Mouse (Mus musculus) MEL (cell line): ENCODE data around the gene Exoc6b. TPM values are rescaled to one million over a fixed set of nuclear protein-coding genes. Genes with fewer than 3 reads are reported as not detected.

Source experiments
- DNase-seq: peaks from one replicate; pipeline ENCODE4 v3.0.0; 2011; ENCODE audit warnings: low read depth, low spot score
- H3K27ac ChIP-seq: 2 replicates; pipeline ENCODE4 v1.5.1; 2012; ENCODE audit warnings: low read depth, mild to moderate bottlenecking, control low read depth, low read length, moderate library complexity; ENCODE audit not compliant: control insufficient read depth
- H3K27me3 ChIP-seq, 2 experiments: fragments of 150-350 bp in 1 of 2; sonication (generic) in 1 of 2; 2 replicates each; pipeline ENCODE4 v1.6.1; 2012; ENCODE audit warnings: low read length in 2 of 2, mild to moderate bottlenecking in 2 of 2, improper control_type of control experiment in 1 of 2, moderate library complexity in 1 of 2; ENCODE audit not compliant: insufficient read depth in 2 of 2, control insufficient read depth in 1 of 2
- H3K36me3 ChIP-seq, 2 experiments: 2 replicates each; pipeline ENCODE4 v1.6.1; 2012 to 2014; ENCODE audit warnings: low read length in 2 of 2, improper control_type of control experiment in 1 of 2, inconsistent platforms in 1 of 2, mild to moderate bottlenecking in 1 of 2; ENCODE audit not compliant: insufficient read depth in 2 of 2, control insufficient read depth in 1 of 2
- H3K4me1 ChIP-seq, 2 experiments: fragments of 150-350 bp in 1 of 2; sonication (generic) in 1 of 2; 2 replicates each; pipeline ENCODE4 v1.6.1; 2012; ENCODE audit warnings: low read length in 2 of 2, improper control_type of control experiment in 1 of 2, mild to moderate bottlenecking in 1 of 2; ENCODE audit not compliant: insufficient read depth in 2 of 2, control insufficient read depth in 1 of 2
- H3K4me3 ChIP-seq, 2 experiments: fragments of 150-350 bp in 1 of 2; sonication (generic) in 1 of 2; 2 replicates each; pipeline ENCODE4 v1.5.1; 2012; ENCODE audit warnings: low read depth in 2 of 2, low read length in 2 of 2, mild to moderate bottlenecking in 2 of 2, moderate library complexity in 2 of 2, control low read depth in 1 of 2, improper control_type of control experiment in 1 of 2; ENCODE audit not compliant: control insufficient read depth in 1 of 2, insufficient read depth in 1 of 2
- H3K79me2 ChIP-seq: 2 replicates; pipeline ENCODE4 v1.6.1; 2012; ENCODE audit warnings: mild to moderate bottlenecking, low read length, moderate library complexity; ENCODE audit not compliant: control insufficient read depth, poor library complexity, insufficient read depth
- H3K9ac ChIP-seq: 2 replicates; pipeline ENCODE4 v1.6.1; 2012; ENCODE audit warnings: low read depth, mild to moderate bottlenecking, control low read depth, low read length, moderate library complexity; ENCODE audit not compliant: control insufficient read depth, poor library complexity, severe bottlenecking
- H3K9me3 ChIP-seq: fragments of 150-350 bp; sonication (generic); replicated peaks from 2 replicates; pipeline ENCODE4 v1.6.1; 2012; ENCODE audit warnings: mild to moderate bottlenecking, low read length, improper control_type of control experiment, moderate library complexity; ENCODE audit not compliant: insufficient read depth
- CTCF ChIP-seq, 3 experiments: IDR thresholded peaks in 2 of 3; conservative IDR thresholded peaks in 1 of 3; 2 replicates each; pipeline ENCODE4 v1.5.1; 2011 to 2012; ENCODE audit warnings: low read length in 3 of 3, low read depth in 2 of 3, mild to moderate bottlenecking in 2 of 3, improper control_type of control experiment in 1 of 3, inconsistent platforms in 1 of 3, mixed read lengths in 1 of 3, moderate library complexity in 1 of 3; ENCODE audit not compliant: control insufficient read depth in 1 of 3, insufficient read depth in 1 of 3, poor library complexity in 1 of 3, severe bottlenecking in 1 of 3
- E2F4 ChIP-seq: IDR thresholded peaks from 2 replicates; pipeline ENCODE4 v1.6.1; 2011; ENCODE audit warnings: low read depth, low read length, improper control_type of control experiment, borderline replicate concordance
- GABPA ChIP-seq: IDR thresholded peaks from 2 replicates; pipeline ENCODE4 v1.6.1; 2012; ENCODE audit warnings: low read depth, mild to moderate bottlenecking, inconsistent platforms, low read length, improper control_type of control experiment, moderate library complexity
- GATA1 ChIP-seq: IDR thresholded peaks from 2 replicates; pipeline ENCODE4 v1.6.1; 2011; ENCODE audit warnings: low read depth, low read length, improper control_type of control experiment
- HCFC1 ChIP-seq: IDR thresholded peaks from 2 replicates; pipeline ENCODE4 v1.6.1; 2012; ENCODE audit warnings: low read depth, mild to moderate bottlenecking, inconsistent platforms, low read length, improper control_type of control experiment, moderate library complexity
- JUND ChIP-seq: IDR thresholded peaks from 2 replicates; pipeline ENCODE4 v1.6.1; 2011; ENCODE audit warnings: low read depth, mild to moderate bottlenecking, improper control_type of control experiment, low read length
- KAT2A ChIP-seq: conservative IDR thresholded peaks from 2 replicates; pipeline ENCODE4 v1.6.1; 2012; ENCODE audit warnings: low read depth, low read length, improper control_type of control experiment, inconsistent platforms
- MAFK ChIP-seq: IDR thresholded peaks from 2 replicates; pipeline ENCODE4 v1.6.1; 2011; ENCODE audit warnings: low read depth, mild to moderate bottlenecking, low read length, improper control_type of control experiment, borderline replicate concordance
- MAX ChIP-seq: IDR thresholded peaks from 2 replicates; pipeline ENCODE4 v1.6.1; 2011; ENCODE audit warnings: low read length, improper control_type of control experiment
- MEF2A ChIP-seq: IDR thresholded peaks from 2 replicates; pipeline ENCODE4 v1.6.1; 2014; ENCODE audit warnings: low read depth, mild to moderate bottlenecking, inconsistent platforms, low read length, improper control_type of control experiment; ENCODE audit not compliant: poor library complexity, insufficient replicate concordance, severe bottlenecking; ENCODE audit errors: extremely low read depth
- MXI1 ChIP-seq: IDR thresholded peaks from 2 replicates; pipeline ENCODE4 v1.6.1; 2011; ENCODE audit warnings: mild to moderate bottlenecking, low read depth, low read length, improper control_type of control experiment
- SMC3 ChIP-seq: IDR thresholded peaks from 2 replicates; pipeline ENCODE4 v1.6.1; 2011; ENCODE audit warnings: low read depth, low read length, improper control_type of control experiment
- TAL1 ChIP-seq: IDR thresholded peaks from 2 replicates; pipeline ENCODE4 v1.6.1; 2012; ENCODE audit warnings: mild to moderate bottlenecking, inconsistent platforms, low read length, moderate library complexity, mixed read lengths
- TCF12 ChIP-seq: IDR thresholded peaks from 2 replicates; pipeline ENCODE4 v1.6.1; 2014; ENCODE audit warnings: low read depth, mild to moderate bottlenecking, inconsistent platforms, low read length, improper control_type of control experiment, moderate library complexity
- USF1 ChIP-seq: IDR thresholded peaks from 2 replicates; pipeline ENCODE4 v1.6.1; 2014; ENCODE audit warnings: low read depth, mild to moderate bottlenecking, inconsistent platforms, low read length, improper control_type of control experiment, moderate library complexity
- ZNF384 ChIP-seq: IDR thresholded peaks from 2 replicates; pipeline ENCODE4 v1.6.1; 2012; ENCODE audit warnings: low read depth, mild to moderate bottlenecking, inconsistent platforms, low read length, improper control_type of control experiment
- polyA plus RNA-seq, 2 experiments: library from polyadenylated mRNA; stranded (reverse) in 1 of 2; unstranded in 1 of 2; fragments of >175 nt in 1 of 2; fragments of >200 nt in 1 of 2; gene quantifications; 2 replicates each; pipeline versions ENCODE4 v1.2.1 to v1.2.4; 2012; ENCODE audit warnings: low replicate concordance in 2 of 2, low read depth in 1 of 2; ENCODE audit not compliant: insufficient read length in 2 of 2, insufficient read depth in 1 of 2, missing spikeins in 1 of 2
- total RNA-seq: library from RNA; depleted of rRNA; stranded (reverse); fragments of 300-350 nt; gene quantifications from 2 replicates; pipeline ENCODE4 v1.2.3, GENCODE M21; 2012

Exoc6b gene
- total and polyA plus RNA-seq, 3 experiments, result 3.4 to 6.5 TPM; not detected in 1

GRCm38 (mm10) chr6:84963044-84963443 lies 106.3 kb downstream of the Exoc6b start:
- H3K9me3 ChIP-seq, result no peaks in the 10 kb centered on the region
- no peak overlapping the region for H3K4me3 ChIP-seq
- H3K9ac ChIP-seq, result no peak overlapping the region
- H3K36me3 ChIP-seq, result peaks cover 0 to 4% of the 10 kb centered on the region in 2 experiments; a peak in 2 of 4 replicates
- no peaks in the 10 kb centered on the region for H3K27me3 ChIP-seq
- no peaks in the 10 kb centered on the region for H3K4me1 ChIP-seq
- H3K79me2 ChIP-seq, result no peaks in the 10 kb centered on the region
- no peak for TF ChIP-seq KAT2A
- TF ChIP-seq GATA1, result no peak
- TF ChIP-seq SMC3, result no peak
- TF ChIP-seq MXI1, result no peak
- TF ChIP-seq TCF12, result no peak
- TF ChIP-seq ZNF384, result no peak
- TF ChIP-seq HCFC1, result no peak
- TF ChIP-seq E2F4, result no peak
- TF ChIP-seq MAFK, result no peak
- TF ChIP-seq CTCF (IDR thresholded peaks at IDR 0.05 in 2 of 3, conservative IDR thresholded peaks at IDR 0.05 in 1 of 3; ENCODE audit: control insufficient read depth in 1 of 3, insufficient read depth in 1 of 3, low read depth in 2 of 3, low read length in 3 of 3, poor library complexity in 1 of 3, severe bottlenecking in 1 of 3), result no peak
- TF ChIP-seq GABPA, result no peak
- TF ChIP-seq MEF2A, result no peak
- no peak overlapping the region for H3K27ac ChIP-seq
- DNase-seq, result no peak

- no peaks in the 10 kb centered on the region for H3K27me3 ChIP-seq
- no peaks in the 10 kb centered on the region for H3K9me3 ChIP-seq
- no peak overlapping the region for H3K4me3 ChIP-seq
- H3K4me1 ChIP-seq, result peaks cover 0 to under 1% of the 10 kb centered on the region in 2 experiments; a peak in 1 of 4 replicates
- TF ChIP-seq HCFC1, result no peak
- TF ChIP-seq, all 39 proteins: peak for 0
- Histone ChIP-seq H3K27ac (no peak overlapping the region), H3K79me2 (no peaks in the 10 kb centered on the region), H3K36me3 (peaks cover 0 to 4% of the 10 kb centered on the region in 2 experiments; a peak in 2 of 4 replicates), H3K9ac (no peak overlapping the region)
- no peak for DNase-seq
Observed at GRCm38 (mm10) chr6:84961763-84962162, 107.5 kb downstream of the Exoc6b start.

- H3K4me1 ChIP-seq, result peaks cover 6 to 7% of the 10 kb centered on the region in 2 experiments; a peak in 3 of 4 replicates
- TF ChIP-seq USF1 (no peak), MAX (no peak), JUND (no peak), TAL1 (no peak)
- no peak for DNase-seq
Observed at GRCm38 (mm10) chr6:84959520-84959919, 109.8 kb downstream of the Exoc6b start.

More at GRCm38 (mm10) chr6:84959520-84959919, 109.8 kb downstream of the Exoc6b start:
- Histone ChIP-seq H3K27me3 (no peaks in the 10 kb centered on the region), H3K4me3 (no peak overlapping the region), H3K79me2 (no peaks in the 10 kb centered on the region), H3K27ac (no peak overlapping the region), H3K36me3 (peaks cover 0 to 6% of the 10 kb centered on the region in 2 experiments; a peak in 2 of 4 replicates), H3K9me3 (no peaks in the 10 kb centered on the region), H3K9ac (no peak overlapping the region)
